Mouse (Mus musculus): Measurements from ENCODE around the gene Phlpp1. TPM values are rescaled to one million over a fixed set of nuclear protein-coding genes. Genes with fewer than 3 reads are reported as not detected.

Gene Phlpp1
- polyA plus RNA-seq, 1 experiment from 2014 or later = 2.2 TPM

- ATAC-seq (ENCODE audit: insufficient read depth, low FRiP score) = no peak
- H3K27me3 ChIP-seq (ENCODE audit: control insufficient read depth, insufficient read depth, low read length) = no peaks in the 10 kb centered on the region
- H3K9ac ChIP-seq (ENCODE audit: low read length) = no peak overlapping the region
- peaks cover 12% of the 10 kb centered on the region for H3K4me1 ChIP-seq (ENCODE audit: control insufficient read depth, insufficient read depth, low read length)
- no peak overlapping the region for H3K4me3 ChIP-seq (replicated peaks; ENCODE audit: low read length)
- no peak overlapping the region for H3K4me2 ChIP-seq (ENCODE audit: low read depth, low read length)
- no peak overlapping the region; the same call in 1 of the 2 replicates for H3K27ac ChIP-seq (ENCODE audit: low read length)
- no peaks in the 10 kb centered on the region for H3K36me3 ChIP-seq (ENCODE audit: control insufficient read depth, insufficient read depth, low read length)
- WGBS = 81% methylated on average over 1 of the region's 1 CpGs
- H3K9me3 ChIP-seq (replicated peaks; ENCODE audit: control insufficient read depth, low read length) = no peaks in the 10 kb centered on the region
Observed at GRCm38 (mm10) chr1:106241059-106241458, 69.5 kb downstream of the Phlpp1 start.

- no peak overlapping the region for H3K9ac ChIP-seq (ENCODE audit: low read length)
- no peaks in the 10 kb centered on the region for H3K27me3 ChIP-seq (ENCODE audit: control insufficient read depth, insufficient read depth, low read length)
- peak; percentile 60; the same call in 1 of the 2 replicates for ATAC-seq (ENCODE audit: insufficient read depth, low FRiP score)
- WGBS = 8% methylated on average over 2 of the region's 2 CpGs
- no peaks in the 10 kb centered on the region for H3K9me3 ChIP-seq (replicated peaks; ENCODE audit: control insufficient read depth, low read length)
- H3K36me3 ChIP-seq (ENCODE audit: control insufficient read depth, insufficient read depth, low read length) = no peaks in the 10 kb centered on the region
- no peak overlapping the region for H3K4me3 ChIP-seq (replicated peaks; ENCODE audit: low read length)
- peaks cover 12% of the 10 kb centered on the region for H3K4me1 ChIP-seq (ENCODE audit: control insufficient read depth, insufficient read depth, low read length)
- no peak overlapping the region for H3K4me2 ChIP-seq (ENCODE audit: low read depth, low read length)
- no peak overlapping the region for H3K27ac ChIP-seq (ENCODE audit: low read length)
Observed at GRCm38 (mm10) chr1:106242129-106242528, 70.6 kb downstream of the Phlpp1 start.

GRCm38 (mm10) chr1:106243371-106243770 is 71.8 kb downstream of the Phlpp1 start:
- Histone ChIP-seq H3K9me3 (replicated peaks; ENCODE audit: control insufficient read depth, low read length) (no peaks in the 10 kb centered on the region), H3K4me1 (ENCODE audit: control insufficient read depth, insufficient read depth, low read length) (peaks cover 12% of the 10 kb centered on the region), H3K4me3 (replicated peaks; ENCODE audit: low read length) (no peak overlapping the region), H3K27me3 (ENCODE audit: control insufficient read depth, insufficient read depth, low read length) (no peaks in the 10 kb centered on the region), H3K27ac (ENCODE audit: low read length) (no peak overlapping the region), H3K9ac (ENCODE audit: low read length) (no peak overlapping the region), H3K4me2 (ENCODE audit: low read depth, low read length) (no peak overlapping the region), H3K36me3 (ENCODE audit: control insufficient read depth, insufficient read depth, low read length) (no peaks in the 10 kb centered on the region)
- 86% methylated on average over 1 of the region's 1 CpGs for WGBS
- no peak for ATAC-seq (ENCODE audit: insufficient read depth, low FRiP score)

- WGBS = 80% methylated on average over 3 of the region's 3 CpGs
- H3K27ac ChIP-seq (ENCODE audit: low read length) = no peak overlapping the region
- peak; percentile 29; the same call in 1 of the 2 replicates for ATAC-seq (ENCODE audit: insufficient read depth, low FRiP score)
- H3K4me1 ChIP-seq (ENCODE audit: control insufficient read depth, insufficient read depth, low read length) = peaks cover 12% of the 10 kb centered on the region
- no peak overlapping the region for H3K9ac ChIP-seq (ENCODE audit: low read length)
- no peaks in the 10 kb centered on the region for H3K27me3 ChIP-seq (ENCODE audit: control insufficient read depth, insufficient read depth, low read length)
- H3K9me3 ChIP-seq (replicated peaks; ENCODE audit: control insufficient read depth, low read length) = no peaks in the 10 kb centered on the region
- no peak overlapping the region for H3K4me3 ChIP-seq (replicated peaks; ENCODE audit: low read length)
- no peak overlapping the region for H3K4me2 ChIP-seq (ENCODE audit: low read depth, low read length)
- no peaks in the 10 kb centered on the region for H3K36me3 ChIP-seq (ENCODE audit: control insufficient read depth, insufficient read depth, low read length)
Observed at GRCm38 (mm10) chr1:106244245-106244644, 72.7 kb downstream of the Phlpp1 start.

GRCm38 (mm10) chr1:106254047-106254446 is 82.5 kb downstream of the Phlpp1 start:
- Histone ChIP-seq H3K4me3 (replicated peaks; ENCODE audit: low read length) (no peak overlapping the region), H3K4me2 (ENCODE audit: low read depth, low read length) (no peak overlapping the region), H3K27ac (ENCODE audit: low read length) (no peak overlapping the region), H3K9ac (ENCODE audit: low read length) (no peak overlapping the region), H3K27me3 (ENCODE audit: control insufficient read depth, insufficient read depth, low read length) (no peaks in the 10 kb centered on the region), H3K36me3 (ENCODE audit: control insufficient read depth, insufficient read depth, low read length) (no peaks in the 10 kb centered on the region), H3K9me3 (replicated peaks; ENCODE audit: control insufficient read depth, low read length) (no peaks in the 10 kb centered on the region), H3K4me1 (ENCODE audit: control insufficient read depth, insufficient read depth, low read length) (no peaks in the 10 kb centered on the region)
- no peak for ATAC-seq (ENCODE audit: insufficient read depth, low FRiP score)
- 97% methylated on average over 1 of the region's 1 CpGs for WGBS

GRCm38 (mm10) chr1:106257176-106257575 is 85.6 kb downstream of the Phlpp1 start:
- H3K36me3 ChIP-seq (ENCODE audit: control insufficient read depth, insufficient read depth, low read length) = no peaks in the 10 kb centered on the region
- H3K4me1 ChIP-seq (ENCODE audit: control insufficient read depth, insufficient read depth, low read length) = peaks cover 4% of the 10 kb centered on the region; the same call in 1 of the 2 replicates
- no peak overlapping the region for H3K27ac ChIP-seq (ENCODE audit: low read length)
- 62% methylated on average over 1 of the region's 1 CpGs for WGBS
- H3K4me3 ChIP-seq (replicated peaks; ENCODE audit: low read length) = no peak overlapping the region
- no peaks in the 10 kb centered on the region for H3K9me3 ChIP-seq (replicated peaks; ENCODE audit: control insufficient read depth, low read length)
- no peak overlapping the region for H3K4me2 ChIP-seq (ENCODE audit: low read depth, low read length)
- ATAC-seq (ENCODE audit: insufficient read depth, low FRiP score) = no peak
- H3K27me3 ChIP-seq (ENCODE audit: control insufficient read depth, insufficient read depth, low read length) = no peaks in the 10 kb centered on the region
- H3K9ac ChIP-seq (ENCODE audit: low read length) = no peak overlapping the region

- Histone ChIP-seq H3K27ac (ENCODE audit: low read length) (no peak overlapping the region), H3K4me3 (replicated peaks; ENCODE audit: low read length) (no peak overlapping the region), H3K36me3 (ENCODE audit: control insufficient read depth, insufficient read depth, low read length) (no peaks in the 10 kb centered on the region), H3K4me1 (ENCODE audit: control insufficient read depth, insufficient read depth, low read length) (no peaks in the 10 kb centered on the region), H3K4me2 (ENCODE audit: low read depth, low read length) (no peak overlapping the region), H3K27me3 (ENCODE audit: control insufficient read depth, insufficient read depth, low read length) (no peaks in the 10 kb centered on the region), H3K9me3 (replicated peaks; ENCODE audit: control insufficient read depth, low read length) (no peaks in the 10 kb centered on the region), H3K9ac (ENCODE audit: low read length) (no peak overlapping the region)
- 78% methylated on average over 6 of the region's 6 CpGs for WGBS
- no peak for ATAC-seq (ENCODE audit: insufficient read depth, low FRiP score)
Observed at GRCm38 (mm10) chr1:106268028-106268799, 96.7 kb downstream of the Phlpp1 start.

- Histone ChIP-seq H3K27me3 (ENCODE audit: control insufficient read depth, insufficient read depth, low read length) (no peaks in the 10 kb centered on the region), H3K4me1 (ENCODE audit: control insufficient read depth, insufficient read depth, low read length) (no peaks in the 10 kb centered on the region), H3K4me3 (replicated peaks; ENCODE audit: low read length) (no peak overlapping the region), H3K4me2 (ENCODE audit: low read depth, low read length) (no peak overlapping the region), H3K36me3 (ENCODE audit: control insufficient read depth, insufficient read depth, low read length) (no peaks in the 10 kb centered on the region), H3K9ac (ENCODE audit: low read length) (no peak overlapping the region), H3K27ac (ENCODE audit: low read length) (no peak overlapping the region), H3K9me3 (replicated peaks; ENCODE audit: control insufficient read depth, low read length) (no peaks in the 10 kb centered on the region)
- no peak for ATAC-seq (ENCODE audit: insufficient read depth, low FRiP score)
- 54% methylated on average over 4 of the region's 4 CpGs for WGBS
Observed at GRCm38 (mm10) chr1:106269337-106269736, 97.8 kb downstream of the Phlpp1 start.

- Histone ChIP-seq H3K4me3 (replicated peaks; ENCODE audit: low read length) (no peak overlapping the region), H3K9ac (ENCODE audit: low read length) (no peak overlapping the region), H3K27ac (ENCODE audit: low read length) (no peak overlapping the region), H3K9me3 (replicated peaks; ENCODE audit: control insufficient read depth, low read length) (no peaks in the 10 kb centered on the region), H3K4me2 (ENCODE audit: low read depth, low read length) (no peak overlapping the region), H3K27me3 (ENCODE audit: control insufficient read depth, insufficient read depth, low read length) (no peaks in the 10 kb centered on the region), H3K4me1 (ENCODE audit: control insufficient read depth, insufficient read depth, low read length) (no peaks in the 10 kb centered on the region), H3K36me3 (ENCODE audit: control insufficient read depth, insufficient read depth, low read length) (no peaks in the 10 kb centered on the region)
- no peak for ATAC-seq (ENCODE audit: insufficient read depth, low FRiP score)
- WGBS = 71% methylated on average over 2 of the region's 2 CpGs
Observed at GRCm38 (mm10) chr1:106272916-106273315, 101.4 kb downstream of the Phlpp1 start.

All from stomach, embryonic 16.5 days (tissue).